Mouse (Mus musculus) regulatory T cell (primary cell): ENCODE results near the gene Rgs3.

Source experiments
- in situ Hi-C: fragments of 300-600 bp; cut with MboI, MseI; formaldehyde crosslinking; loops from one replicate; pipeline ENCODE4 v1.15.1; 2025; ENCODE audit warnings: high pct_unique_total_duplicates

Gene Rgs3

DNA sequence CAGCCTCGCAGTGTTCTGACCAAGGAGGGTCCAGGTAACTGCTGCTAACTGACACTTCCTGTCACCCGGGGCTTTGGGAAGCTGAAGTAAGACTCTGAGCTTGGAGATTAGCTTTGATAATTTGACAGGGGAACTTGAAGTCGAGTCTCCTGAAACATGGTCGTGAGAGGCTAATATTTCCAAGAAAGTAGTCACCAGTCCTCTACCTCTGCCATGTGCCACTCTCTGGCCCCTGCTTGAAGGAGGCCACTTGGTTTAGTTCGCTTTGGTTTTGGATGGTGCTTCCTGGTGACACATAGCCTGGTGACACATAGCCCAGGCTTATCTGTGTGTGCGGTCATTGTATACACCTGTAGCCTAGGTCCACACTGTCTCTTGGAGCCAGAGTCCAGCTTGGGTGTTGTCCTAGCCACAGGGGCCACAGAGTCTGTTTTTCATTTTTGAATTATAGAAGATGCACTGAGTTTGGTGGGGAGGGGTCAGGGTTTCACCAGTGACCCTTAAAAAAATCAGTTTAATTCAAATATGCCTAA lies at the start of gene Rgs3:
Gene Rgs3, plus strand, starts transcription at position 51 of the 533 bp plus-strand sequence.
- in situ Hi-C loops = loop anchor here (5.0 to 25.0 kb wide), 4 partner anchors 98 to 1375 kb away; no protein-coding TSS in a partner anchor

- in situ Hi-C loops = no loop called here
Observed at GRCm38 (mm10) chr4:62509946-62510345, 49.7 kb upstream of the Rgs3 start.

GRCm38 (mm10) chr4:62513998-62514506 lies 45.6 kb upstream of the Rgs3 start:
- in situ Hi-C loops = no loop called here

DNA sequence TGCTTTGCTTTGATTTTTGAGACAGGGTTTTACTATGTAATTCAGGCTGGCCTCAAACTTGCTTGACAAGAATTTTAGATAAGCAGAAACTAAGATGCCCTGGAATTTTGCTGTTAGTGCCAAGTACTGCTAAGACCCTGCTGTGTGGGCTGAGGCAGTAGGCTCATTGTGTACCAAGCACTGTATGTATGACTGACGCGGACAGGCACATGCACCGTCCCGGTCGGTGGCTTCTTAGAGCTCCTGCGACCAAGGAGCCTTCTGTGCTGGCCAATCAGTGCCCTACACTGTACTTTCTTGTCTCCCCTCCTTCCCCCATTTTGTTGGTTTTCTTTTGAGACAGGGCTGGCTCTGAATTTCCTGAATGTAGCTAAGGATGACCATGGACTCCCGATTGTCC lies 44.7 kb upstream of the Rgs3 start:
- in situ Hi-C loops = loop anchor here (5.0 kb wide), 1 partner anchor 98 kb away; no protein-coding TSS in a partner anchor

GRCm38 (mm10) chr4:62515490-62515889 lies 44.2 kb upstream of the Rgs3 start:
- in situ Hi-C loops = loop anchor here (5.0 kb wide), 1 partner anchor 98 kb away; no protein-coding TSS in a partner anchor

- in situ Hi-C loops = loop anchor here (5.0 kb wide), 1 partner anchor 99 kb away; no protein-coding TSS in a partner anchor
Observed at GRCm38 (mm10) chr4:62516079-62516478, 43.6 kb upstream of the Rgs3 start.

GRCm38 (mm10) chr4:62516579-62516978 lies 43.1 kb upstream of the Rgs3 start:
- in situ Hi-C loops = loop anchor here (5.0 kb wide), 1 partner anchor 99 kb away; no protein-coding TSS in a partner anchor

DNA sequence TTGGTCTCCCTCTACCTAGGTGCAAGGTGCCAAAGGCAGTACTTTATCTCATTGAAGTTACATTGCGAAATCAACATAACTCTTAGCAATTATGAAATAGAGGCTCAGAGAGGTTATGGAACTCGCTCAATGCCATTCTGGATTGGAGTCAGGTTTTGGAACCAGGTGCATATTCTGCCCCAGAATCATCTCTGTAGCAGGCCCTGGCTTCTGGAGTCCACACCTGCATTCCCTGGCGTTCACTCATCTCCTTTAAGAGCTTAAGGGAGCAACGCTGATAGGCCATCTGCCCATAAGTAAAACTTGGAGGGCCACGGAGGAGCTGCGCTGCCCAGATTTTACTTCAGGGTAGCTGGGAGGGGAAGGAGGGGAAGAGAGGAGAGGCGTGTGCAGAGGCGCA lies 42.6 kb upstream of the Rgs3 start:
- in situ Hi-C loops = loop anchor here (5.0 kb wide), 1 partner anchor 100 kb away; no protein-coding TSS in a partner anchor

- in situ Hi-C loops = loop anchor here (5.0 kb wide), 1 partner anchor 100 kb away; no protein-coding TSS in a partner anchor
Observed at GRCm38 (mm10) chr4:62517538-62518415, 41.9 kb upstream of the Rgs3 start.

GRCm38 (mm10) chr4:62518416-62519121 lies 41.1 kb upstream of the Rgs3 start:
- in situ Hi-C loops = loop anchor here (5.0 kb wide), 1 partner anchor 101 kb away; no protein-coding TSS in a partner anchor

- in situ Hi-C loops = loop anchor here (5.0 kb wide), 1 partner anchor 102 kb away; no protein-coding TSS in a partner anchor
Observed at GRCm38 (mm10) chr4:62519122-62519848, 40.4 kb upstream of the Rgs3 start.

GRCm38 (mm10) chr4:62519849-62520233 lies 39.8 kb upstream of the Rgs3 start, which contains the start of gene Alad:
Gene Alad, minus strand, starts transcription at chr4:62519918.
- in situ Hi-C loops = loop anchor here (5.0 kb wide), 1 partner anchor 103 kb away; no protein-coding TSS in a partner anchor

GRCm38 (mm10) chr4:62520892-62521400 lies 38.7 kb upstream of the Rgs3 start:
- in situ Hi-C loops = no loop called here

- in situ Hi-C loops = no loop called here
Observed at GRCm38 (mm10) chr4:62524651-62525488, 34.8 kb upstream of the Rgs3 start, which contains the start of the genes Pole3 and 4933430I17Rik. Gene Pole3, minus strand, starts transcription at chr4:62525068. Gene 4933430I17Rik, plus strand, starts transcription at chr4:62525369.

- in situ Hi-C loops = no loop called here
Observed at GRCm38 (mm10) chr4:62525489-62525811, 34.2 kb upstream of the Rgs3 start.

- in situ Hi-C loops = no loop called here
Observed at GRCm38 (mm10) chr4:62526256-62526655, 33.4 kb upstream of the Rgs3 start.

DNA sequence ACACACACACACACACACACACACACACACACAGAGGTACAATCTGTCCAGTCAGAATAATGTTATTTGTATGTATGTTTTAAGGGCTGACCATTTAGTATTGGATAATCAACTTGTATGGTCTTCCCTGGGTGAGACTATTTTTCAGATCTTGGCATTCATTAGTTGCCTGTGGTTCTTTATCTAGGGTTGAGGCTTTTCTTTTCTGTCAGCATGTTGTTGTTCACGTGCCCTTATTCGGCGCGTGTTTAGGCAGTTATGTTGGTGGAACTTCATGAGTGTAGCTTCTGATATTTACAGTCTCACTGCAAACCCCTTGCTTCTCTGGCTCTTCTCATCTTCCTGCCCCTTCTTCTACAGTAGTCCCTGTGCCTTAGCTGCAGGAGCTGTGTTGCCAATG lies 32.0 kb upstream of the Rgs3 start:
- in situ Hi-C loops = no loop called here

- in situ Hi-C loops = no loop called here
Observed at GRCm38 (mm10) chr4:62533729-62534128, 25.9 kb upstream of the Rgs3 start.

GRCm38 (mm10) chr4:62541802-62542201 lies 17.8 kb upstream of the Rgs3 start:
- in situ Hi-C loops = no loop called here

- in situ Hi-C loops = no loop called here
Observed at GRCm38 (mm10) chr4:62543782-62544181, 15.9 kb upstream of the Rgs3 start.
